Mouse (Mus musculus) midbrain, embryonic 16.5 days (tissue): ENCODE measurements around the gene Abhd2. TPM values are rescaled to one million over a fixed set of nuclear protein-coding genes. Genes with fewer than 3 reads are reported as not detected.

ENCODE experiments used
- ATAC-seq: fragments of 200-750 bp; cut with Nextera tagmentation; 2 replicates; pipeline ENCODE4 v1.8.0; 2017; ENCODE audit warnings: moderate TSS enrichment
- H3K27ac ChIP-seq: fragments of 300-500 bp; sonication (generic); 2 replicates; pipeline ENCODE4 v1.5.1; 2014; ENCODE audit warnings: mild to moderate bottlenecking, low read length, mixed read lengths
- H3K27me3 ChIP-seq: fragments of 300-500 bp; sonication (generic); 2 replicates; pipeline ENCODE4 v1.6.1; 2014; ENCODE audit warnings: low read depth, low read length, mixed read lengths; ENCODE audit not compliant: control insufficient read depth, insufficient read depth
- H3K36me3 ChIP-seq: fragments of 300-500 bp; sonication (generic); 2 replicates; pipeline ENCODE4 v1.6.1; 2014; ENCODE audit warnings: mild to moderate bottlenecking, low read length, moderate library complexity, mixed read lengths; ENCODE audit not compliant: control insufficient read depth, insufficient read depth
- H3K4me1 ChIP-seq: fragments of 300-500 bp; sonication (generic); 2 replicates; pipeline ENCODE4 v1.6.1; 2014; ENCODE audit warnings: mild to moderate bottlenecking, low read length, mixed read lengths; ENCODE audit not compliant: control insufficient read depth, insufficient read depth
- H3K4me2 ChIP-seq: fragments of 300-500 bp; sonication (generic); 2 replicates; pipeline ENCODE4 v1.6.1; 2014; ENCODE audit warnings: mild to moderate bottlenecking, low read length, mixed read lengths
- H3K4me3 ChIP-seq: fragments of 300-500 bp; sonication (generic); 2 replicates; pipeline ENCODE4 v1.5.1; 2014; ENCODE audit warnings: low read depth, mild to moderate bottlenecking, low read length, moderate library complexity, mixed read lengths
- H3K9ac ChIP-seq: fragments of 300-500 bp; sonication (generic); 2 replicates; pipeline ENCODE4 v1.6.1; 2014; ENCODE audit warnings: low read depth, low read length, mixed read lengths
- H3K9me3 ChIP-seq: fragments of 300-500 bp; sonication (generic); replicated peaks from 2 replicates; pipeline ENCODE4 v1.6.1; 2014; ENCODE audit warnings: mild to moderate bottlenecking, low read length, mixed read lengths; ENCODE audit not compliant: control insufficient read depth, poor library complexity, severe bottlenecking
- WGBS: fragments of 180-500 bp; shearing (Covaris S2); extraction: QIAGEN DNeasy Blood & Tissue Kit; methylation state at CpG from one replicate; pipeline ENCODE4 v1.1.7; 2014; 5-methylcytosine and 5-hydroxymethylcytosine counted together
- polyA plus RNA-seq: library from polyadenylated mRNA; unstranded; fragments of >200 nt; fragmentation: Nextera tagmentation; extraction: Ambion mirVana; gene quantifications from 2 replicates; pipeline ENCODE4 v1.2.1, GENCODE M21; 2015

Abhd2 gene
- polyA plus RNA-seq, 1 experiment from 2014 or later: 19.3 TPM

- Histone ChIP-seq H3K4me2 (no peak overlapping the region), H3K4me3 (no peak overlapping the region), H3K27ac (no peak overlapping the region), H3K9ac (no peak overlapping the region), H3K4me1 (0 out of 2 replicates have a peak, but pooled peaks cover 4% of the 10 kb centered on the region), H3K36me3 (no peaks in the 10 kb centered on the region), H3K27me3 (no peaks in the 10 kb centered on the region), H3K9me3 (no peaks in the 10 kb centered on the region)
- 75% methylated on average over 10 of the region's 10 CpGs for WGBS
- no peak for ATAC-seq
Measured at GRCm38 (mm10) chr7:79241931-79242625, 30.9 kb upstream of the Abhd2 start.

DNA sequence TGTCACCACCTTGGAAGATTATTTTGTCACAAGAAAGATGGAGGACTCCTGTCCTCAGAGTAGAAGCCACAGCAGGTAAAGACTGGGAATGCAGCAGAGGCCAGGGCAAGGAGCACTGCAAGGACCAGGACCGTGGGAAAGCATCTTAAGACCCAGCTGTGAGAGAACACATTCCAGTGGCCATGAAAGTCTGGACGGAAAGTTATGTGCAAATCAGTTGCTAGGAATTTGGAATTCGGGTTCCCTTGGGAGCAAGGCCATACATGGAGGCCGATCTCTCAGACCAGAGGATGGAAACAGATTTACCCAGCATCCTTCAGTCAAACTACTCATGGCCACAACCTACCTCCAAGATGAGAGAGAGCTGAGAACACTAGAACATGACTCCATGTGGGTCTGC, 29.8 kb upstream of the Abhd2 start:
- Histone ChIP-seq H3K4me1 (peaks cover 4% of the 10 kb centered on the region; the same call in 1 of the 2 replicates), H3K27ac (no peak overlapping the region), H3K4me3 (no peak overlapping the region), H3K36me3 (no peaks in the 10 kb centered on the region), H3K9me3 (no peaks in the 10 kb centered on the region), H3K9ac (no peak overlapping the region), H3K27me3 (no peaks in the 10 kb centered on the region), H3K4me2 (no peak overlapping the region)
- ATAC-seq: no peak
- 65% methylated on average over 4 of the region's 4 CpGs for WGBS

- H3K4me3 ChIP-seq: peak overlapping the region; percentile 19
- H3K4me2 ChIP-seq: peak overlapping the region; percentile 46
- 18% methylated on average over 18 of the region's 18 CpGs for WGBS
- no peaks in the 10 kb centered on the region for H3K36me3 ChIP-seq
- ATAC-seq: no peak
- H3K9ac ChIP-seq: 0 out of 2 replicates have a peak overlapping the region, but pooled peaks have one; percentile 38
- no peaks in the 10 kb centered on the region for H3K9me3 ChIP-seq
- no peak overlapping the region for H3K27ac ChIP-seq
- peaks cover 4% of the 10 kb centered on the region; the same call in 1 of the 2 replicates for H3K4me1 ChIP-seq
- H3K27me3 ChIP-seq: no peaks in the 10 kb centered on the region
Measured at GRCm38 (mm10) chr7:79246039-79246670, 26.8 kb upstream of the Abhd2 start.

GRCm38 (mm10) chr7:79247408-79247807, 25.6 kb upstream of the Abhd2 start:
- H3K4me3 ChIP-seq: no peak overlapping the region
- H3K27me3 ChIP-seq: no peaks in the 10 kb centered on the region
- H3K9me3 ChIP-seq: no peaks in the 10 kb centered on the region
- H3K9ac ChIP-seq: no peak overlapping the region
- H3K27ac ChIP-seq: no peak overlapping the region
- no peak for ATAC-seq
- no peaks in the 10 kb centered on the region for H3K36me3 ChIP-seq
- no peak overlapping the region for H3K4me2 ChIP-seq
- WGBS: 73% methylated on average over 1 of the region's 1 CpGs
- H3K4me1 ChIP-seq: peaks cover 4% of the 10 kb centered on the region; the same call in 1 of the 2 replicates

DNA sequence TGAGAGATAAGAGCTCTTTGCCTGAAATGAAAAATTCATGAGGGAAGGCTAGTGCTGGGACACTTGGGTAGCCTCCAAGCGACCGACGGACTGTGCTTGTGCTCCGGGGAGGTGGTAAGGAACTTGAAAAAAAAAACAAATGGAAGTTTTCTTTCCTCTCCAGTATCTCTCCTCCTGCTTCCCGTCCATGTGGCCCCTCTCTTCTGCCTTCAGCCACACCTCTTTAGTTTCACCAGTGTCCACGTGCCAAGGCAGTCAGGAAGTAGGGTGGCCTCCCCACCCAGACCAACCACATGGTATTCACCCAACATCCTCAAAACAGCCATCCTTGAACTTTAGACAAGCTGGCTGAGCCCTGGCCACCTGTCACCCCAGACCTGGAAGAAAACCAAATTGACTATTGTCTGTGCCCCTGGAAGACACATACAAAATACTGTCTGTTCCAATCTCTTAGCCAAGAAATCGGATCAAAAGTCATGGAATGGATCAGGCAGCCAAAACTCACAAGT, 25.1 kb upstream of the Abhd2 start:
- no peak for ATAC-seq
- 52% methylated on average over 7 of the region's 7 CpGs for WGBS

GRCm38 (mm10) chr7:79249581-79249980, 23.4 kb upstream of the Abhd2 start:
- ATAC-seq: no peak
- Histone ChIP-seq H3K4me2 (no peak overlapping the region), H3K27ac (no peak overlapping the region), H3K36me3 (no peaks in the 10 kb centered on the region), H3K4me3 (no peak overlapping the region), H3K27me3 (no peaks in the 10 kb centered on the region), H3K9me3 (no peaks in the 10 kb centered on the region), H3K4me1 (peaks cover 4% of the 10 kb centered on the region; the same call in 1 of the 2 replicates), H3K9ac (no peak overlapping the region)
- 90% methylated on average over 2 of the region's 2 CpGs for WGBS

More for the DNA sequence above, 25.1 kb upstream of the Abhd2 start:
- Histone ChIP-seq H3K4me1 (peaks cover 4% of the 10 kb centered on the region; the same call in 1 of the 2 replicates), H3K4me2 (no peak overlapping the region), H3K9me3 (no peaks in the 10 kb centered on the region), H3K36me3 (no peaks in the 10 kb centered on the region), H3K27ac (no peak overlapping the region), H3K4me3 (no peak overlapping the region), H3K27me3 (no peaks in the 10 kb centered on the region), H3K9ac (no peak overlapping the region)

DNA sequence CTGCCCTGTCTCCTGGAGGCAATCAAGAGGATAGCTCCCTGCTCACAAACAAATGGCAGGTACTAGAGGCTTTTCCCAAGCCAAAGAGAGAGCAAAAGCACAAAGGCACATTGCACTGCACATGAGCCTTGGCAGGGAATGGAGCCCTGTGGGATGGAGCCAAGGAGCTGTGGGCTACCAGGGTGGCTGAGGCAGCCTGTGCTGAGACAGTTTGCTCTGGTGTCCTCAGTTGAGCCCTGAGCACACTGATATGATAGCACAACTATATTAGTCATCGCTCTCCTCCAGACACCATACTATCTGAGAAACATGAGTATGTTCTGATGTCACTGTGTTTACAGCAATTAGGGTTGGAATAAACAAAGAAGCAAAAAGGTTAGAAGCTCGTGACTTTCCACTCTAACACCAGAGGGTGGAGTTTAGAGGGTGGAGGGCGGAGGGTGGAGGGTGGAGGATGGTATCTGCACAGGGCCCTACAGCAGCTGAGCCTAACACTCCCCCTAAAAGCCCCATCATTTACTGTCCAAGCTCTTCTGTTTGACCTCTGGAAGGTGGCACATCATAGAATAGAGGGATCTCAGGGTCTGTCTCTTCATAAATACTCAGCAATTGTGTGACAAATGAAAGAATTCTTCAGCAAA, 18.6 kb upstream of the Abhd2 start:
- no peaks in the 10 kb centered on the region for H3K9me3 ChIP-seq
- H3K4me1 ChIP-seq: no peaks in the 10 kb centered on the region
- no peak overlapping the region for H3K4me3 ChIP-seq
- ATAC-seq: no peak
- H3K36me3 ChIP-seq: no peaks in the 10 kb centered on the region
- H3K9ac ChIP-seq: no peak overlapping the region
- no peak overlapping the region for H3K4me2 ChIP-seq
- no peak overlapping the region for H3K27ac ChIP-seq
- no peaks in the 10 kb centered on the region for H3K27me3 ChIP-seq
- 88% methylated on average over 3 of the region's 3 CpGs for WGBS

DNA sequence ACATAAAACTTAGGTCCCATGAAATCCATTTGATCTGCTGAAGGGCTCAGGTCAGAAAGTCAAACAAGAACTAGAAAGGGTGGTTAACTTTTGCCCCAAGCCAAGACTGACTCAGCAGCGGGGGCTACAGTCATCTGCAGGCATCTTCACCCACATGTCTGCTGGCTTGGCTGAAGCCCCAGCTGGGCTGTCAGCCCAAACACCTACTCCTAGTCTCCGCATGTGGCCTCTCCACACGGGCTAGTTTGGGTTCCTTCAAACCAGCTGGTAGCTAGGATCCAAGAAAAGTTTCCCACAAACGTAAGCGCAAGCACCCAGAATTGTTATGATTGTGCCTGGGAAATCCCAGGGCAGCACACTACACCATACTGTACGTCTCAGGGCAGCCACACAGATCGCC, 17.6 kb upstream of the Abhd2 start:
- Histone ChIP-seq H3K4me2 (no peak overlapping the region), H3K9me3 (no peaks in the 10 kb centered on the region), H3K9ac (no peak overlapping the region), H3K36me3 (no peaks in the 10 kb centered on the region), H3K27ac (no peak overlapping the region), H3K4me3 (no peak overlapping the region), H3K27me3 (no peaks in the 10 kb centered on the region), H3K4me1 (no peaks in the 10 kb centered on the region)
- no peak for ATAC-seq
- WGBS: 90% methylated on average over 7 of the region's 7 CpGs

DNA sequence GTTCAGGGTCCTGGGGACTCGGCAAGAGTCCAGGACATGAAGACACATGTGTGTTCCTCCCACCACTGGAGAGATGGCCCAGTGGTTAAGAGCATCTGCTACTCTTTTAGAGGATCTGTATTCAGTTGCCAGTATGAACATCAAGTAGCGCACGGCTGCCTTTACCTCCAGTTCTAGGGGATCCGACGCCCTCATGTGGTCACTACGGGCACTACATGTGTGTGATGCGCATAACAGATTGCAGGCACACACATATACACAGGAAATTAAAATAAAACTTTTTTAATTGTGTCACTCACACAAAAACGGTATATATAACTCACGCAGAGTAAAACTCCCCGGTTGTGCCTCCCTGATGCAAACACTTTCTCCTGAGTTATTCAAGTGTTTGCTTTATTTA, 17.2 kb upstream of the Abhd2 start:
- Histone ChIP-seq H3K9ac (no peak overlapping the region), H3K36me3 (no peaks in the 10 kb centered on the region), H3K27ac (no peak overlapping the region), H3K4me1 (no peaks in the 10 kb centered on the region), H3K4me3 (no peak overlapping the region), H3K9me3 (no peaks in the 10 kb centered on the region), H3K4me2 (no peak overlapping the region), H3K27me3 (no peaks in the 10 kb centered on the region)
- no peak for ATAC-seq
- WGBS: 83% methylated on average over 10 of the region's 10 CpGs
